Mouse (Mus musculus): ENCODE results near the gene Hyou1.

GRCm38 (mm10) chr9:44432577-44433185, 53.4 kb downstream of the Hyou1 start:
- TF ChIP-seq POLR2A (IDR thresholded peaks at IDR 0.05; ENCODE audit: insufficient read depth, low read depth, low read length) (no peak), EP300 (IDR thresholded peaks at IDR 0.05; ENCODE audit: insufficient read depth, low read depth, low read length) (no peak), CTCF (IDR thresholded peaks at IDR 0.05) (no peak)

Measured in heart, adult 2 months (tissue).